Mouse (Mus musculus): ENCODE measurements around the gene Mgl2. TPM values are rescaled to one million over a fixed set of nuclear protein-coding genes. Genes with fewer than 3 reads are reported as not detected.
"Not testable (repeated sequence)": the region's sequence is repeated elsewhere in the genome, so short reads cannot be mapped to it uniquely, and the experiment has no call there.

The Mgl2 gene
- polyA plus RNA-seq, 1 experiment from 2014 or later, result 1.6 TPM

GRCm38 (mm10) chr11:70165972-70166921 is 36.1 kb downstream of the Mgl2 start:
- H3K36me3 ChIP-seq (ENCODE audit: control insufficient read depth, insufficient read depth, low read length), result no peaks in the 10 kb centered on the region
- ATAC-seq (ENCODE audit: insufficient read depth, low FRiP score), result no peak
- H3K27ac ChIP-seq (ENCODE audit: low read length), result no peak overlapping the region
- H3K9ac ChIP-seq (ENCODE audit: low read length), result no peak overlapping the region
- H3K9me3 ChIP-seq (replicated peaks; ENCODE audit: control insufficient read depth, low read length), result no peaks in the 10 kb centered on the region
- H3K4me1 ChIP-seq (ENCODE audit: control insufficient read depth, insufficient read depth, low read length), result no peaks in the 10 kb centered on the region
- no peak overlapping the region for H3K4me3 ChIP-seq (replicated peaks; ENCODE audit: low read length)
- no peaks in the 10 kb centered on the region for H3K27me3 ChIP-seq (ENCODE audit: control insufficient read depth, insufficient read depth, low read length)
- 71% methylated on average over 16 of the region's 16 CpGs for WGBS
- H3K4me2 ChIP-seq (ENCODE audit: low read depth, low read length), result no peak overlapping the region

- Histone ChIP-seq H3K36me3 (ENCODE audit: control insufficient read depth, insufficient read depth, low read length) (no peaks in the 10 kb centered on the region), H3K27ac (ENCODE audit: low read length) (no peak overlapping the region), H3K4me1 (ENCODE audit: control insufficient read depth, insufficient read depth, low read length) (no peaks in the 10 kb centered on the region), H3K4me3 (replicated peaks; ENCODE audit: low read length) (no peak overlapping the region), H3K9ac (ENCODE audit: low read length) (no peak overlapping the region), H3K9me3 (replicated peaks; ENCODE audit: control insufficient read depth, low read length) (no peaks in the 10 kb centered on the region), H3K27me3 (ENCODE audit: control insufficient read depth, insufficient read depth, low read length) (no peaks in the 10 kb centered on the region), H3K4me2 (ENCODE audit: low read depth, low read length) (no peak overlapping the region)
- WGBS, result 56% methylated on average over 7 of the region's 7 CpGs
- ATAC-seq (ENCODE audit: insufficient read depth, low FRiP score), result no peak
These were observed 38.0 kb downstream of the Mgl2 start for GRCm38 (mm10) chr11:70168136-70168535.

GRCm38 (mm10) chr11:70169471-70169870 is 39.3 kb downstream of the Mgl2 start:
- not testable (repeated sequence) for H3K4me1 ChIP-seq (ENCODE audit: control insufficient read depth, insufficient read depth, low read length); H3K27ac ChIP-seq (ENCODE audit: low read length); H3K36me3 ChIP-seq (ENCODE audit: control insufficient read depth, insufficient read depth, low read length); H3K4me3 ChIP-seq (replicated peaks; ENCODE audit: low read length); H3K4me2 ChIP-seq (ENCODE audit: low read depth, low read length); H3K9ac ChIP-seq (ENCODE audit: low read length); H3K9me3 ChIP-seq (replicated peaks; ENCODE audit: control insufficient read depth, low read length); H3K27me3 ChIP-seq (ENCODE audit: control insufficient read depth, insufficient read depth, low read length); ATAC-seq (ENCODE audit: insufficient read depth, low FRiP score)
- 82% methylated on average over 6 of the region's 7 CpGs for WGBS

- no peak overlapping the region for H3K4me2 ChIP-seq (ENCODE audit: low read depth, low read length)
- no peak overlapping the region for H3K27ac ChIP-seq (ENCODE audit: low read length)
- H3K27me3 ChIP-seq (ENCODE audit: control insufficient read depth, insufficient read depth, low read length), result no peaks in the 10 kb centered on the region
- no peak for ATAC-seq (ENCODE audit: insufficient read depth, low FRiP score)
- no peaks in the 10 kb centered on the region for H3K9me3 ChIP-seq (replicated peaks; ENCODE audit: control insufficient read depth, low read length)
- 80% methylated on average over 7 of the region's 7 CpGs for WGBS
- H3K4me1 ChIP-seq (ENCODE audit: control insufficient read depth, insufficient read depth, low read length), result no peaks in the 10 kb centered on the region
- no peaks in the 10 kb centered on the region for H3K36me3 ChIP-seq (ENCODE audit: control insufficient read depth, insufficient read depth, low read length)
- no peak overlapping the region for H3K4me3 ChIP-seq (replicated peaks; ENCODE audit: low read length)
- no peak overlapping the region for H3K9ac ChIP-seq (ENCODE audit: low read length)
These were observed 40.2 kb downstream of the Mgl2 start for GRCm38 (mm10) chr11:70170291-70170690.

GRCm38 (mm10) chr11:70171181-70171580 is 41.1 kb downstream of the Mgl2 start:
- no peak overlapping the region for H3K9ac ChIP-seq (ENCODE audit: low read length)
- no peaks in the 10 kb centered on the region for H3K4me1 ChIP-seq (ENCODE audit: control insufficient read depth, insufficient read depth, low read length)
- H3K36me3 ChIP-seq (ENCODE audit: control insufficient read depth, insufficient read depth, low read length), result no peaks in the 10 kb centered on the region
- H3K9me3 ChIP-seq (replicated peaks; ENCODE audit: control insufficient read depth, low read length), result no peaks in the 10 kb centered on the region
- H3K27ac ChIP-seq (ENCODE audit: low read length), result no peak overlapping the region
- no peak overlapping the region for H3K4me3 ChIP-seq (replicated peaks; ENCODE audit: low read length)
- 79% methylated on average over 7 of the region's 7 CpGs for WGBS
- H3K4me2 ChIP-seq (ENCODE audit: low read depth, low read length), result no peak overlapping the region
- no peak for ATAC-seq (ENCODE audit: insufficient read depth, low FRiP score)
- H3K27me3 ChIP-seq (ENCODE audit: control insufficient read depth, insufficient read depth, low read length), result no peaks in the 10 kb centered on the region

- Histone ChIP-seq H3K4me1 (ENCODE audit: control insufficient read depth, insufficient read depth, low read length) (no peaks in the 10 kb centered on the region), H3K27me3 (ENCODE audit: control insufficient read depth, insufficient read depth, low read length) (no peaks in the 10 kb centered on the region), H3K9me3 (replicated peaks; ENCODE audit: control insufficient read depth, low read length) (no peaks in the 10 kb centered on the region), H3K4me3 (replicated peaks; ENCODE audit: low read length) (no peak overlapping the region), H3K36me3 (ENCODE audit: control insufficient read depth, insufficient read depth, low read length) (no peaks in the 10 kb centered on the region), H3K9ac (ENCODE audit: low read length) (no peak overlapping the region), H3K27ac (ENCODE audit: low read length) (no peak overlapping the region), H3K4me2 (ENCODE audit: low read depth, low read length) (no peak overlapping the region)
- 48% methylated on average over 3 of the region's 3 CpGs for WGBS
- no peak for ATAC-seq (ENCODE audit: insufficient read depth, low FRiP score)
These were observed 41.7 kb downstream of the Mgl2 start for GRCm38 (mm10) chr11:70171847-70172246.

- no peak overlapping the region for H3K9ac ChIP-seq (ENCODE audit: low read length)
- no peak for ATAC-seq (ENCODE audit: insufficient read depth, low FRiP score)
- H3K27ac ChIP-seq (ENCODE audit: low read length), result no peak overlapping the region
- no peaks in the 10 kb centered on the region for H3K36me3 ChIP-seq (ENCODE audit: control insufficient read depth, insufficient read depth, low read length)
- no peak overlapping the region for H3K4me2 ChIP-seq (ENCODE audit: low read depth, low read length)
- no peaks in the 10 kb centered on the region for H3K27me3 ChIP-seq (ENCODE audit: control insufficient read depth, insufficient read depth, low read length)
- WGBS, result 49% methylated on average over 5 of the region's 5 CpGs
- no peaks in the 10 kb centered on the region for H3K9me3 ChIP-seq (replicated peaks; ENCODE audit: control insufficient read depth, low read length)
- no peak overlapping the region for H3K4me3 ChIP-seq (replicated peaks; ENCODE audit: low read length)
- no peaks in the 10 kb centered on the region for H3K4me1 ChIP-seq (ENCODE audit: control insufficient read depth, insufficient read depth, low read length)
These were observed 42.2 kb downstream of the Mgl2 start for GRCm38 (mm10) chr11:70172298-70172697.

GRCm38 (mm10) chr11:70174491-70174890 is 44.4 kb downstream of the Mgl2 start:
- no peaks in the 10 kb centered on the region for H3K9me3 ChIP-seq (replicated peaks; ENCODE audit: control insufficient read depth, low read length)
- H3K4me2 ChIP-seq (ENCODE audit: low read depth, low read length), result no peak overlapping the region
- H3K27me3 ChIP-seq (ENCODE audit: control insufficient read depth, insufficient read depth, low read length), result no peaks in the 10 kb centered on the region
- H3K36me3 ChIP-seq (ENCODE audit: control insufficient read depth, insufficient read depth, low read length), result no peaks in the 10 kb centered on the region
- no peak overlapping the region for H3K4me3 ChIP-seq (replicated peaks; ENCODE audit: low read length)
- no peak overlapping the region for H3K9ac ChIP-seq (ENCODE audit: low read length)
- ATAC-seq (ENCODE audit: insufficient read depth, low FRiP score), result no peak
- no peak overlapping the region for H3K27ac ChIP-seq (ENCODE audit: low read length)
- 71% methylated on average over 4 of the region's 4 CpGs for WGBS
- H3K4me1 ChIP-seq (ENCODE audit: control insufficient read depth, insufficient read depth, low read length), result no peaks in the 10 kb centered on the region

GRCm38 (mm10) chr11:70177647-70178046 is 47.5 kb downstream of the Mgl2 start:
- Histone ChIP-seq H3K9ac (ENCODE audit: low read length) (no peak overlapping the region), H3K4me2 (ENCODE audit: low read depth, low read length) (no peak overlapping the region), H3K27ac (ENCODE audit: low read length) (no peak overlapping the region), H3K36me3 (ENCODE audit: control insufficient read depth, insufficient read depth, low read length) (no peaks in the 10 kb centered on the region), H3K4me1 (ENCODE audit: control insufficient read depth, insufficient read depth, low read length) (no peaks in the 10 kb centered on the region), H3K4me3 (replicated peaks; ENCODE audit: low read length) (no peak overlapping the region), H3K9me3 (replicated peaks; ENCODE audit: control insufficient read depth, low read length) (no peaks in the 10 kb centered on the region), H3K27me3 (ENCODE audit: control insufficient read depth, insufficient read depth, low read length) (no peaks in the 10 kb centered on the region)
- 75% methylated on average over 8 of the region's 8 CpGs for WGBS
- no peak for ATAC-seq (ENCODE audit: insufficient read depth, low FRiP score)
